Mouse (Mus musculus) large intestine, adult 2 months (tissue): ENCODE measurements around the gene Tmem236. TPM values are rescaled to one million over a fixed set of nuclear protein-coding genes. Genes with fewer than 3 reads are reported as not detected.
"Not testable (repeated sequence)": the region's sequence is repeated elsewhere in the genome, so short reads cannot be mapped to it uniquely, and the experiment has no call there.

ENCODE experiments used
- DNase-seq: peaks from one replicate; pipeline ENCODE4 v3.0.0-alpha.2; 2012; ENCODE audit warnings: low read depth, low spot score
- WGBS: fragments of 180-500 bp; shearing (Covaris S2); methylation state at CpG from one replicate; pipeline ENCODE4 v1.1.7; 2018; 5-methylcytosine and 5-hydroxymethylcytosine counted together
- polyA plus RNA-seq: library from polyadenylated mRNA; depleted of rRNA; stranded (reverse); fragments of >200 nt; gene quantifications from 2 replicates; pipeline ENCODE4 v1.2.3, GENCODE M21; 2012

The Tmem236 gene
- polyA plus RNA-seq, 1 experiment = 33.7 TPM

DNA sequence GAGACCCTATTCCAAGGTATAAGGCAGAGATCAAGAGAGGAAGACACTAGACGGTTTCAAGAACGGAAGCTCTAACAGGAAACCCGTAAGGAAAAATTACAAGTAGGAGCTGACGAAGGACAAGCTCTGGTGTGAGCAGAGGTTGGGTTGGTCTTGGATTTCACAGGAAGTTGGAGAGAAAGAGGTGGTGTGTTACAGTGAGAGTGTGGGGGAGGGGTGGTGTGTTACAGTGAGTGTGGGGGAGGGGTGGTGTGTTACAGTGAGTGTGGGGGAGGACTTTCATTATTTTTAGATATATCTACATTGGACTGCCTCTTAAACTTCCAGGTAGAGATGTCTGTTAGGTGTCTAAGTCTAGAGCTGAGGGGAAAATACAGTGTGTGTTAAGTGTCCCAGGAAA is 16.4 kb downstream of the Tmem236 start:
- WGBS = 79% methylated on average over 4 of the region's 4 CpGs
- DNase-seq = no peak

DNA sequence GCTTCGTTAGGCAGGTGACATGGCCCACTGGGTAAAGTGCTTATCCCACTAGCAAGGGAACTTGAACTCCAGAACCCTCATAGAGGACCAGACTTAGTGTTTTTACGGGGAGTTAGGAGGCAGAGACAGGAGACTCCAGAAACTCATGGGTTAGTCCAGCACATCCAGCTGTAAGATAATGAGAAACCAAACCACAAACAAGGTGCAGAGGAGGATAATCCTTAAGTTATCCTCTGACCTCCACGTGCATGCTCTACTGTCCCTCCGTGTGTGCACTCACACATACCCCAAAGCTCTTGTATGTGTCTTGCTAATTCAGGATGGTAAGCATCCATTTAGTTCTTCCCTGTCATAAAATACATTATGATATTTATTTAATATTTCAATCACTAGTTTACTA is 17.3 kb downstream of the Tmem236 start:
- 86% methylated on average over 4 of the region's 4 CpGs for WGBS
- no peak for DNase-seq

DNA sequence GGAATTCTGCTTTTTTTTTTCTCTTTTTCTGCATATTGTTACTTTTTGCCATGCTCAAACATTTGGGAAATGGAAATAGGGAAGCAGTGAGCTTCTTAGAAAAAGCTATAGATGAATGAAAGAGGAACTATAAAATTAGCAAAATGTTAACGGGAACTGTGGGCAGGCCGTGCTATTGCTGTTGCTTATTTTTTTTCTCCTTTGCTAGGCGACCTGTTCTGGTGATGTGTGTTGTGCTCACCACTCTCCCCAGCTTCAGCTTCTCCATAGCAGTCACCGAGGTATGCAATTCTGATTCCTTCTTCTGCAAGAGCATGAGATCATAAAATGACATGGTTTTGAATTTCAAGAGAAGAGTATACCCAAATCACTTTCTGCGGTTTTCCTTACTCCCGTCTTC is 17.7 kb downstream of the Tmem236 start:
- DNase-seq = no peak
- 80% methylated on average over 6 of the region's 6 CpGs for WGBS

DNA sequence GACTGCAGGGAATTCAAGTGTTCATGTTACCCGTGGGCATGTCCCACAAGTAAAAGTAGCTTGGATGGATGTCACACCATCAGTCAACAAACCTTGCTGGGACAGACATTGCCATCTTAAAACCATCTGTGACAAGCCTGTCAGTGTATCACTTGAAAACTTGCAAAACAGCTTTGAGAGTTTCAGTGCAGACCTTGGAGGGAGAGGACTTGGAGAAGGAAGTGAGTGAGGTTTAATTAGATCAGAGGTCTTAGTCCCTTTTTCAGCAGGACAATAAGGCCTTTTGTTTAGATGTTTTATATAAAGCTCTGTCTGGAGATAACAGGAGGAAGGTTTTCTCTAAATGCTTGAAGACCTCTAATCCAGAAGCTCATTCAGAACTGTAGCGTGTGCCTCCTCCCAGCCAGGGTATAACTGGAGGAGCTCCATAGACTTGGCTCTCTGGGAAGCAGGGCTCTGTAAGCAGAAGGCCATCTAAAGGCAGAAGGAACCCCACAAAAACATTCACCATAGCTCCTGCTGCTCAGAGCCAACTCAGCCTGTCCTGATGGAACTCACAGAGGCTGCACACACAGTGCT is 24.1 kb downstream of the Tmem236 start:
- WGBS = 17% methylated on average over 1 of the region's 2 CpGs
- not testable (repeated sequence) for DNase-seq

DNA sequence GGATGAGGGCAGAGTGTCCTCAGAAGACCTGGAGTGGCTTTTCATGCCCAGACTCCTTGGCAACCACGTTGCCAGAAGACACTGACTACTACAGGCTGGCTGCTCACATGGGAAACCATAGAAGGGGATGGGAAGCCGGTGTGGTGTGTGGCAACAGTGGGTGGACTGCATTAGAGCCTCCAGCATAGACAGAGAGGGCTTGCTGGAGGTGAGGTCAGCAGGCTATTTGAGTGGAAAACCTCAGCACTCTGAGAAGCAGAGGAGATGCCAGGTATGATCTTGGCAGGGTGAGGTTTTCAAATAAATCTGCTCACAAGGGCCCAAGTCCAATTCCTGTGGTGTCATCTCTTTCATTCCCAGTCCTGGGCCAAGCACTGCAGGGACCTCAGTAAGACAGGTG is 25.3 kb downstream of the Tmem236 start:
- no peak for DNase-seq
- WGBS = 17% methylated on average over 2 of the region's 2 CpGs

DNA sequence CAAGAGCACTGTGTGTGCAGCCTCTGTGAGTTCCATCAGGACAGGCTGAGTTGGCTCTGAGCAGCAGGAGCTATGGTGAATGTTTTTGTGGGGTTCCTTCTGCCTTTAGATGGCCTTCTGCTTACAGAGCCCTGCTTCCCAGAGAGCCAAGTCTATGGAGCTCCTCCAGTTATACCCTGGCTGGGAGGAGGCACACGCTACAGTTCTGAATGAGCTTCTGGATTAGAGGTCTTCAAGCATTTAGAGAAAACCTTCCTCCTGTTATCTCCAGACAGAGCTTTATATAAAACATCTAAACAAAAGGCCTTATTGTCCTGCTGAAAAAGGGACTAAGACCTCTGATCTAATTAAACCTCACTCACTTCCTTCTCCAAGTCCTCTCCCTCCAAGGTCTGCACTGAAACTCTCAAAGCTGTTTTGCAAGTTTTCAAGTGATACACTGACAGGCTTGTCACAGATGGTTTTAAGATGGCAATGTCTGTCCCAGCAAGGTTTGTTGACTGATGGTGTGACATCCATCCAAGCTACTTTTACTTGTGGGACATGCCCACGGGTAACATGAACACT is 26.6 kb downstream of the Tmem236 start:
- WGBS = 22% methylated on average over 1 of the region's 2 CpGs
- not testable (repeated sequence) for DNase-seq

DNA sequence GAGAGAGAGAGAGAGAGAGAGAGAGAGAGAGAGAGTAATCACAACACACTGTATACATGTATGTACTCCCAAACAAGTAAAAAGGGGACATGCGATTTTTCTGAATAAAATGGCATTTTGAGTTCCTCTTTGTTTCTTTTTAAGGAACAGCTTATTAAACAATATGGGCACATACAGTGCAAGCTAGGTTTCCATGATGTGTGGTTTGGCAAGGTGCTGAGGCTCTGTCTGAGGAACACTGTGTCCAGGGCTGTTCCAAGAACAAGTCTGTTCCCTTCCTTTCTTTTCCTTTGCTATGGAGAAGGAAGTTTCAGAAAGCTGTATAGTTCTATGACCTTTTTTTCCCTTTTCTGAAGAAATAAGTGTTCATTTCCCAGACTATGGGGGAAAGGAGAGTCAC is 30.0 kb downstream of the Tmem236 start:
- 89% methylated on average over 1 of the region's 1 CpGs for WGBS
- no peak for DNase-seq

DNA sequence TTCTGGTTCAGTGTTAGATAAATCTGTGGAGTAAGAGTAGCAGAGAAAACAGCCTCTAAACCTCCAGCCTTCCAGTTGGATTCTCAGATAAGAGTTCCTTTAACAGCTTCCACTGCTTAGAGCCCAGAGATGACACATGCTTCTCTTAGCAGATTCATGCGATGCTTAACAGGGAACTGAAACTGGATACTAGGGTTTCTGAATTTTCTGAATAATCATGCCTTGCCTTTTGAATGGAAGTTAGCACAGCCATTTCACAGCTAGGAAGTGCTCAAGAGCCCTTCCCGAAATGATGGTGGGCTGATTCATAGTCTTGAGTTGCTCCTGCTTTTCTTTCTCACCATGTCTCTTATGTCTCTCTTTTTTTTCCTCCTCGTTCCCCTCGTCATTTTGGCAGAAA is 32.5 kb downstream of the Tmem236 start:
- WGBS = 80% methylated on average over 4 of the region's 4 CpGs
- DNase-seq = no peak

DNA sequence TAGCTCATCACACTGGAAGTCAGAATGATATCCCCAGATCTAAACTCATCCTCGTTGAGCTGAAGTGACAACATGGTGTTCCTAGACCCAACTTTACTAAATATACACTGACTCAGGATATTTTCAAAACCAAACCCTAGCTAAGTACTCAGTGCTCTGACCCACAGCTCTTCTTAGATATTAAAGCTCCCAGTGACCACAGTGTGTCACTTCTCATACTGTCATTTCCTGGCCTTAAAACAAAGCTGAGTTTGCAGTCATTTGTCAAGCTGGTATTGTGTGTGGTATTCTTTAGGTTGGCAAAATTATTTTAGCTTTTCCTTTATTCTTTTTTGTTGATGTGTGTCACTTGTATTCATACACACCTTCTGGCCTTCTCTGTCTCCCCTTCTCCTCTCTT is 36.4 kb downstream of the Tmem236 start:
- WGBS = 85% methylated on average over 1 of the region's 1 CpGs

DNA sequence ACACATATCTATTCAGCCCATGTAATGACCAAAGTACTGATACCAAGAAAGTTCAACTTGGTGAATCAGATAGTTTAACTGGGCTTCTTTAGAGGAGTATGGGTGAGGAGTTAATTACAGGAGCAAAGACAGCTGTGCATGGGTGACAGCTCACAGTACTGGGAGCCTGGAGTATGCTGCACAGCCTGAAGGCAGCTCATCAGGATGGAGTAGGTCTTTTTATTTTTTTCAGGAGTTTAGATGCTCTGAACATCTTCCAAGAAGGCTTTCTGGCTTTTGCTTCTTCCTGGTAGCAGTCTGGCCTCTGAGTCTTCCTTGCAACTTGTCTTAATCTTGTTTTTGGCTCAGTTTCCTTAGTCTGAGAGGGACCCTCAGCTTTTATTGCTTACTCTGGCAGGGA is 37.3 kb downstream of the Tmem236 start:
- no peak for DNase-seq

More for the DNA sequence above, 36.4 kb downstream of the Tmem236 start:
- no peak for DNase-seq

DNA sequence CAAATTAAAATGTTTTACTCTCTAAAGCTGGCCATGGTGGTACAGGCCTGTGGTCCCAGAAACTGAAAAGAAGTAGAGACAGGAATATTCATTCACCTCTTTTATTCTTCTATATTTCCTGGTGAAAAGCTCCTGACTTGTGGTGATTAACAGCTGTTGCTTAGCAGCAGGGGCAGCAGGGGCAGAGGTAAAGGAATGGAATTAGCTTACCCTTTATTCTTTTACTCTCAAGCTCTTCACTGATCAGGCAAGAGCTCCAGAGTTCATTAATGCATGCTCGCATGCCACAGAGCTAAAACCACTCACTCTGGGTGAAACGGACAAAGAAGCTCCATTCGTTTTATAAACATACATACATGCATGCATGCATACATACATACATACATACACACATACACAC is 40.4 kb downstream of the Tmem236 start:
- 78% methylated on average over 3 of the region's 3 CpGs for WGBS
- DNase-seq = no peak

DNA sequence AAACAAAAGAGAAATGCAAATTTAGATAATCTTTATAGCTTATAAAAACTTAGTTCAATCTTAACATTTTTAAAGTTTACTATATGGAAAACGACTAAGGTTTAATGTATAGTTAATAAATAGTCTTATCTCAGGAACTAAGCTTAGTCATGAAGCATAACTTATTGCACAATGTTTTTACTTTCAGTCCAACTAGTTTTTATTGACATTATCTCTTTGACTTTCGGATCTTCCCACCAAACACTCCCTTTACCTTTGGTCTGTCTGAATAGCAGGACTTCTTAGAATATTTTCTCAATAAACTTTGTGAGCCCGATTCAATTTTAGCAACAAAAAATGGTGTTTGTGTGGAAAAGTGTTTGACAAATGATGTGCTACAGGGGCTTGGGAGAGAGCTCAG is 42.3 kb downstream of the Tmem236 start:
- 25% methylated on average over 3 of the region's 3 CpGs for WGBS
- no peak for DNase-seq

DNA sequence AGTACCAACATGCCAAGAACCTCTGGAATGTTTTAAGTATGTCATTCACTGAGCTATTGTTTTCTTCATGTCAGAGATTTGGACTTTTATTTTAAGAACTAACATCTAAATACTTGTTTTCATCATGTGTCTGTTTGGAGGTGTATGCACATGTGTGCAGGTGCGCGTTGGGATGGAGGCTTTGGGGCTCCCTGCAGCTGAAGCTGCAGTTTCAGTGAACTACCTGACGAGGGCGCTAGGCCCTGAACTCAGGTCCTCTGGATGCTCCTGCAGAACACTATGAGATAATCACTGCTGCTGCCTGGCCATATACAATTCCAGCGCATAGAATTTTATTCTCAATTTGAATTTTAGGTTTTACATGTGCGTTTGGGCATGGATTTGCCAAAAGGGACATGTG is 43.8 kb downstream of the Tmem236 start:
- 96% methylated on average over 6 of the region's 6 CpGs for WGBS
- DNase-seq = no peak

DNA sequence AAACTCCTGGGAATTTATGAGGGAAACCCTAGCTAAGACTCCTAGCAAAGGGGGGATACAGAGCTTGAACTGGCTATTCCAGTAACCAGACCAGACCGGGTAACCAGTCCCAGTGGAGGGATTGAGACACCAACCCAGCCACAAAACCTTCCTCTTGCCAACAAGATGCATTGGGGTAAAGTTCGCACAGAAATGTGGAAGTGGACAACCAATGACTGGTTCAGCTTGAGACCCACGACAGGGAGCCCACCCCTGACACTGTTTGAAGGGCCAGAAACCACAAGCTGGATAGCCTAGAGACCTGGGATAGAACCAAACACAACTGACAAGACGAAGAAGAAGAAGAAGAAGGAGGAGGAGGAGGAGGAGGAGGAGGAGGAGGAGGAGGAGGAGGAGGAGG is 50.1 kb downstream of the Tmem236 start:
- WGBS = 77% methylated on average over 3 of the region's 4 CpGs
- no peak for DNase-seq

DNA sequence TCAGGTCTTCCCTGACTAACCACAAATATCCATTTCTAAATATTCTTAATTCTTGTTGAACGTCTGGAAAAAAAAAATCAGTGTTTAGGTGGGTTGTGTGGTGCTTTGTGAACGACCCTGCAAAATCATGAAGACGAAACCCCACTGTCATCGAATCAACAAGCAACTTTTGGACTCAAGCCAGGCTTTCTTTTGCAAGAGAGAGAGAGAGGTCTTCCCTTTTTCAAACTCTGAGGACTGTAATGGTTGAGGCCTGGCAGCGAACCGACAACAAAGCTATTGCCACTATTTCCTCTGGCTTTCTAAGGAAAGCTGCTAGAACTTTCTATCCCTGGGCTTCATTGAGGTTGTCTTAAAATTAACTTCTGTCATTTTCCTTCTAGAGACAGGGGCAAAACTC is 54.2 kb downstream of the Tmem236 start:
- no peak for DNase-seq
- WGBS = 63% methylated on average over 6 of the region's 6 CpGs

DNA sequence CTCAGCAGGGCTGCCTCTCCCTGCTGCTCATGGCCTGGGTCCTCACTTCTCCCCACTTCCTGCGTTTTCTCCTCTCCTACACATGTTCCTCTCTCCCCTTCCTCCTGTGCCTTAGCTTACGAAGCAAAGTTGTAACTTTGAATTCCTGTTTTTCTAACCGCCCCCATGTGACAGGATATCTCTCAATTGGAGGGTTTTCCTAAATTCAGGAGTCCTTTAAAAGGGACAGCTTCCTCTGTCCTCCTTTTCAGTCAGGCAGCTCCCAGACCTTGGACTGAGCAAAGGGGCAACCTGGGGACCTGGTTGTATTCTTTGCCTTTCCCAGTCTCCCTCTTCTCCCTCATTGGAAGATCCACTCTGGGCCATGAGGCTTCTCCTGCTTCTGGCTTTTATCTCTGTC is 54.8 kb downstream of the Tmem236 start, which contains the start of gene Mrc1:
Mrc1 (plus strand) TSS at position 244 of the 400 bp plus-strand sequence.
- no peak for DNase-seq
- 77% methylated on average over 3 of the region's 3 CpGs for WGBS

DNA sequence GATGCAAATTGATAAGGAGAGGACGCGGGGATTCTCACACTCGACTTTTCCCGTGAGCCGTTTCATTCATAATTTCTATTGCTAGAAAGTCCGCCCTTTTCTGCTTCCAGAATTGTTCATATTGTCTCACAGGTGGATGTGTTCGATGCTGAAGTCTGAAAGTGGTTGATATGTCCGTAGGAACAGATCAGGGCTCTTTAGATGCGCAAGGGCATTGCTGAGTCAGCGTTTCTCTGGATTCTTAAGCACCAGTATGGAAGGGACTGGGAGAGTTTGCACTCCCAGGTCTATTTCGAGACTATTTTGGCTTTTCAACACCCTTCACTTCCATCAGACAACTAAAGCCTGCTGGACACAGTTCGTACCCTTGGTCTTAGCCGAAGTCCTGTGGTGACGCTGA is 55.7 kb downstream of the Tmem236 start:
- DNase-seq = no peak
- WGBS = 91% methylated on average over 14 of the region's 14 CpGs

DNA sequence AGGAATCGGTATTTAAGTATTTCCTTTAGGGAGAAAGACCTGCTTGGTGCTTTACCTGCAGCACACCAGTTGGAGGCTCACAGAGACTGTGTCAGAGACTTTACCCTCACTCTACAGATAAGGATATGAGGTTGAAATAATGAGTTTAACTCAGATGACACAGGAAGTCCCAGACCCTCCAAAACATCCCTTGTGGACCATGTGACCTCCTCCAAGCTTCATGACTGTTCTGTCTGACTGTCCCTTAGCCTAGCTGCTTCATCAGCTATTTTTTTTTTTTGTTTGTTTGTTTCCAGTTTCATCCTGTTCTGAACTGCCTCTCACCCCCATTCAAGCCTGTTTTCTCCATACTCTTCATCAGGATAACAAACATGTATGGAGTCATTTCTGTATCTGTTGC is 58.6 kb downstream of the Tmem236 start:
- WGBS = 81% methylated on average over 1 of the region's 1 CpGs
- DNase-seq = no peak

DNA sequence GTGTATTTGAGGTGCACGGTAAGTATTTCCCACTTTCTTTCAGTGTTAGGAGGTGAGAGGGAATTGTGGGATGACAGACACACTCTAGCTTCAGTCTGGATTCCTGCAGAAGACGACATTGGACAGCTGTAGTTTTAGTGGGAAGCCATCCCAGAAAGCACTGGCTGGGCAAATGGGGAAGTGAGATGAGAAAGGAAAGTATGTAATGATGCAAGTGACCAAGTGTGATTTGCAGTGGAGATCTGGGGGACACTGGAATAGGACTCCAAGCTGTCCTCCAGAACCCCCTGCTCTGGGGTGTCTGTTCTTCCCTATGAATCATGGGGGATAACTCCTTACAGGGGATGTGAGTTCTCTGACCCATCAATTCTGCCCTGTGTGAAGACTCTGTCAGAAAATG is 59.7 kb downstream of the Tmem236 start:
- no peak for DNase-seq
- WGBS = 70% methylated on average over 2 of the region's 2 CpGs

DNA sequence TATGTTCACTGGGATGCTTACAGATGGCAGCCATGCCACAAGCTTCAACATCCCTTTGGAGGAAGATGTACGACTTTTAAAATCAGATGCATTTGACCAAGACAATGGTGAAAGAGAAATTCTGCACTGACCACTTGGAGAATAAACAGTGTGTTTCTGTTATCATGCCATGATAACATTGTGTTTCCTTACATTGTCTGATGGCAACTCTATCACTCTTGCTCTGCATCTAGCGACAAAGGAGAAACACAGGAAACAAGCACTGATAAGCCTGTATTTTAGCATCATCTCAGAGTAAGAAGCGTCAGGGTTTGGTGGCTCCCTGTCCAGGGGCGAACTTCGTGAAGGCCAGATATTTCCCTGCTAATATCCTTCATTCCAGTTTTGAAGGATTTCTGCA is 61.0 kb downstream of the Tmem236 start:
- DNase-seq = no peak
- WGBS = 91% methylated on average over 5 of the region's 5 CpGs

DNA sequence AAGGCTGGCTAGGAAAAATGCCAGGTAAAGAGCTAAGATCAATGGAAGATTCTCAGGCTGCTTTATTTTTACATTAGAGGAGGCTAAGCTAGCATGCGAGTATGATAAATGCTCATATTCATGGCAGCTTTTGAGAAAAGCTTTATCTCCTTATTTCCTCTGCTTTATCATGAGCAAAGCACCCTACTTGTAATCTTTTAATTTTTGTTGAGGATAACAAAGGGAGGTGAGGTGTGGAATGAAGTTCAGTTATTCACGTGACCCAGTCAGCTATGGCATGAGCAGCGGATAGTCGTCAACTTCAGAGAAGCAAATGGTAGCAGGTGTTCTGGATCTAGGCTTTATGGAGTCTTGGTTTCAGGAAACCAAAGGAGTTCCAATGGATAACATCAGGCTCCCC is 62.6 kb downstream of the Tmem236 start:
- DNase-seq = no peak
- 88% methylated on average over 4 of the region's 4 CpGs for WGBS

DNA sequence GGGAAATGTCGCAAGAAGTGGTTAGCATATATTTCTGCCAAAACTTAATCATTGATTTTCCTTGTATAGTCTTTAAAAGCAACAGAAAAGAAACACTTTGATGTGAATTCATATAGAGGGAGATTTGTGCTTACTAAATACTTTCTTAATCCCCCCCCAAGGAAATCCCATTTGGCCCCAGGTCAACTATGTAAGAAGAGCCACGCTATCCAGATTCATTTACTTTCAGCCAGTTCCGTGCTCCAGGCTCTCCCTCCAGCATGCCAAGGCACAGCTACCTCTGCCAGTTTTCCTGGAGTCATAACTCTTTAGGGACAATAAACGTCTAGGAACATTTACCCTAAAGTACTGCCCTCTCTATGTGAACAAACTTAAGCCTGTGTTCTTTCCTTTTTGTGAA is 63.4 kb downstream of the Tmem236 start:
- peak; percentile 25 for DNase-seq
- 20% methylated on average over 4 of the region's 4 CpGs for WGBS
